Mouse (Mus musculus): Measurements from ENCODE around the gene Slc35f3. TPM values are rescaled to one million over a fixed set of nuclear protein-coding genes. Genes with fewer than 3 reads are reported as not detected.

The Slc35f3 gene
- polyA plus RNA-seq, 1 experiment from 2014 or later, result not detected

DNA sequence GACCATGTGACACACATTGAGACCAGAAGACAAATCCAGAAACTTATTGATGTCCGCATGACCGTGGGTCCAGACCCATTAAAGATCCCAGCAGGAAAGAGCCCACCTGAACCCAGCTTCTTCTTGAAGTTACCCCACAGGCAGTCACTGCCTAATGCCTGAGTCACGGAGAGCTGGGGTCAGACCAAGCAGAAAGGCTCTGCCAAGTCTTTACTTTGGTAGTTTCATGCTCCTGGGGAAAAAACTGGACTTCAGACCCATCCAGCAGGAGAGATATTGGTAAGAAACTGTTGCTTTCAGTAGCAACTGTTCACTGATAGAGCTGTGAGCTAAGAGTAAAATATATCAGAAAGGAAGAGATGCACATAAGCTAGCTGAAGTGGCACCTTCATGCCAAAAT, 73.5 kb downstream of the Slc35f3 start:
- Histone ChIP-seq H3K4me3 (ENCODE audit: low read depth, low read length) (no peak overlapping the region), H3K27me3 (ENCODE audit: control insufficient read depth, insufficient read depth, low read length) (0 out of 2 replicates have a peak, but pooled peaks cover 2% of the 10 kb centered on the region), H3K27ac (ENCODE audit: low read depth, low read length) (no peak overlapping the region), H3K9ac (ENCODE audit: low read depth, low read length) (no peak overlapping the region), H3K36me3 (ENCODE audit: control insufficient read depth, insufficient read depth, low read length) (no peaks in the 10 kb centered on the region), H3K4me1 (ENCODE audit: control insufficient read depth, insufficient read depth, low read length) (no peaks in the 10 kb centered on the region), H3K4me2 (no peak overlapping the region), H3K9me3 (replicated peaks; ENCODE audit: control insufficient read depth, low read length) (no peaks in the 10 kb centered on the region)
- WGBS (ENCODE audit: insufficient replicate concordance), result 75% methylated on average over 3 of the region's 3 CpGs
- no peak for ATAC-seq (replicated peaks; ENCODE audit: insufficient number of reproducible peaks, low FRiP score, low TSS enrichment)

DNA sequence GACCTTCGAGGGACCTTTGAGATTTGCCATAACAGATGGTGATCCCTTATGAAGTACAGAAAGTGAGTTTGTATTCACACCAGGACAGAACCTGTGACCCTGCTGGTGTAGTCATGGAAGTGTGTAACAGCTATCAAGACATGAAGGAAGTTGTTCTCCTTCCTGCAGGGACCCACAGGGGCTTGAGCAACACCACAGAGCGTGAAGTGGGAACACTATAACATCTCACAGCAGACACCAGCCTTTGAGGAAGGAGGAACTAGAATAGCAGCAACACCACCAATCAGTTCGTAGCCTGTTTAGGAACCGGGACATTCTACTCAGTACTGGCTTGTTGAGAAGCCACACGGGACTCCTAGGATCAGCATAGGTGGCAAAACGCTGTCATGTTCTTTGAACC, 81.2 kb downstream of the Slc35f3 start:
- Histone ChIP-seq H3K9ac (ENCODE audit: low read depth, low read length) (no peak overlapping the region), H3K9me3 (replicated peaks; ENCODE audit: control insufficient read depth, low read length) (no peaks in the 10 kb centered on the region), H3K4me3 (ENCODE audit: low read depth, low read length) (no peak overlapping the region), H3K27me3 (ENCODE audit: control insufficient read depth, insufficient read depth, low read length) (0 out of 2 replicates have a peak, but pooled peaks cover 2% of the 10 kb centered on the region), H3K4me2 (no peak overlapping the region), H3K36me3 (ENCODE audit: control insufficient read depth, insufficient read depth, low read length) (no peaks in the 10 kb centered on the region), H3K4me1 (ENCODE audit: control insufficient read depth, insufficient read depth, low read length) (no peaks in the 10 kb centered on the region), H3K27ac (ENCODE audit: low read depth, low read length) (no peak overlapping the region)
- ATAC-seq (replicated peaks; ENCODE audit: insufficient number of reproducible peaks, low FRiP score, low TSS enrichment), result no peak
- 84% methylated on average over 6 of the region's 6 CpGs for WGBS (ENCODE audit: insufficient replicate concordance)

DNA sequence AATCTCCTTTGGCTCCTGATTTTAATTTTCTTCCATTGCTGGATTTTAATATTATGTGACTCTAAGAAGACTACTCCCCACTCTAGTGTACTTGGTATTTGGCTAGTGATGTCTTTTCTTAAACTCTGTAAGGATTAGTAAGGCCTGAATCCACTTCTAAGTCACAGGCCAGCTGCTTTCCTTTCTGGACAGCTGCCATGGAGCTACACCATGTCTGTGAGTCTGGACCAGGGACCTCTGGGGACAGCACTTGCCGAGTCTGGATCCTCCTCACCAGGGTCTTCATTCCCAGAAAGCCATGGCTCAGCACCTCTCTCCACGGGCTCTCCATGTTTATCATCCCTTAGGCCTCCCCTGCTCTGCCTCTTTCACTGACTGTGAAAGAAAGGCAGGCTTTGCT, 81.8 kb downstream of the Slc35f3 start:
- Histone ChIP-seq H3K4me3 (ENCODE audit: low read depth, low read length) (no peak overlapping the region), H3K9ac (ENCODE audit: low read depth, low read length) (no peak overlapping the region), H3K27ac (ENCODE audit: low read depth, low read length) (no peak overlapping the region), H3K4me1 (ENCODE audit: control insufficient read depth, insufficient read depth, low read length) (no peaks in the 10 kb centered on the region), H3K27me3 (ENCODE audit: control insufficient read depth, insufficient read depth, low read length) (0 out of 2 replicates have a peak, but pooled peaks cover 2% of the 10 kb centered on the region), H3K9me3 (replicated peaks; ENCODE audit: control insufficient read depth, low read length) (no peaks in the 10 kb centered on the region), H3K4me2 (no peak overlapping the region), H3K36me3 (ENCODE audit: control insufficient read depth, insufficient read depth, low read length) (no peaks in the 10 kb centered on the region)
- no peak for ATAC-seq (replicated peaks; ENCODE audit: insufficient number of reproducible peaks, low FRiP score, low TSS enrichment)
- 47% methylated on average over 2 of the region's 2 CpGs for WGBS (ENCODE audit: insufficient replicate concordance)

DNA sequence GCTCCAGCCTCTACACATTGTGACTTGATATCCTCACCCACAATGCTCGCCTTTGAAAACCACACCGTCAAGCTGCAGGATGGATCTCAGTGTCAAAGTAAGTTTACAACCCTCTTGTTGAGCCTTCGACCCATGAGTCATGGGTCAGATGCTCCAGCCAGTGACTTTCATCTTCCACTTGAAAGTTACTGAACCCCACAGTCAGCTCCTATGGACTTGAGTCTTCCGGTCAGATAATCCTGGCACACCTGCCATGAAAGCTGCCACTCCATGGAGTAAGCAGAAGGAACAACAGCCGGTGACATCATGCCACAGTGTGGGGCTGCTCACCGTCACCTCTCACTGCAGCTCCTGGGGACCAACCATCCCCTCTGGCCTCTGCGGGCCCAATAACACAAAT, 82.9 kb downstream of the Slc35f3 start:
- no peaks in the 10 kb centered on the region for H3K9me3 ChIP-seq (replicated peaks; ENCODE audit: control insufficient read depth, low read length)
- 82% methylated on average over 7 of the region's 7 CpGs for WGBS (ENCODE audit: insufficient replicate concordance)
- no peaks in the 10 kb centered on the region for H3K4me1 ChIP-seq (ENCODE audit: control insufficient read depth, insufficient read depth, low read length)
- no peak overlapping the region for H3K4me3 ChIP-seq (ENCODE audit: low read depth, low read length)
- no peak overlapping the region for H3K9ac ChIP-seq (ENCODE audit: low read depth, low read length)
- H3K27ac ChIP-seq (ENCODE audit: low read depth, low read length), result no peak overlapping the region
- no peak overlapping the region for H3K4me2 ChIP-seq
- no peaks in the 10 kb centered on the region for H3K36me3 ChIP-seq (ENCODE audit: control insufficient read depth, insufficient read depth, low read length)
- no peak for ATAC-seq (replicated peaks; ENCODE audit: insufficient number of reproducible peaks, low FRiP score, low TSS enrichment)
- 0 out of 2 replicates have a peak, but pooled peaks cover 2% of the 10 kb centered on the region for H3K27me3 ChIP-seq (ENCODE audit: control insufficient read depth, insufficient read depth, low read length)

DNA sequence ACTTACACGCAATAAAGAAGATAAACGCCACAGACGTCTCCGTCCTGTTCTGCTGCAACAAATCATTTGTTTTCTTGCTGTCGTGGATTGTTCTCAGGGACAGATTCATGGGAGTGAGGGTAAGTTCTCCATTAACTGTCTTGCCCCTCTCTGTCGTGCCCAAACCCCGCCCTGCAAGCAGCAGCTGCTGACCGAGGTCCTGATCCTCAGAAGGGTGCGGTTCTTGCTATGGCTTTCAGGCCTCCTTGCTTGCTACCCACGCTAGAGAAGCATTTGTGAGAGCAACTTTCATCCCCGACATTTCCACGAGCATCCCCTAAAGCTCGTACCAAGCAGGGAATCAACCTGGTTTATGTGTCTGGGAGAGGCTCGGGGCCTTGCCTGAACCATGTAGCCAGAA, 83.9 kb downstream of the Slc35f3 start:
- Histone ChIP-seq H3K4me1 (ENCODE audit: control insufficient read depth, insufficient read depth, low read length) (no peaks in the 10 kb centered on the region), H3K9ac (ENCODE audit: low read depth, low read length) (no peak overlapping the region), H3K4me2 (no peak overlapping the region), H3K36me3 (ENCODE audit: control insufficient read depth, insufficient read depth, low read length) (no peaks in the 10 kb centered on the region), H3K4me3 (ENCODE audit: low read depth, low read length) (no peak overlapping the region), H3K9me3 (replicated peaks; ENCODE audit: control insufficient read depth, low read length) (no peaks in the 10 kb centered on the region), H3K27ac (ENCODE audit: low read depth, low read length) (no peak overlapping the region), H3K27me3 (ENCODE audit: control insufficient read depth, insufficient read depth, low read length) (no peaks in the 10 kb centered on the region)
- 34% methylated on average over 14 of the region's 14 CpGs for WGBS (ENCODE audit: insufficient replicate concordance)
- ATAC-seq (replicated peaks; ENCODE audit: insufficient number of reproducible peaks, low FRiP score, low TSS enrichment), result no peak

DNA sequence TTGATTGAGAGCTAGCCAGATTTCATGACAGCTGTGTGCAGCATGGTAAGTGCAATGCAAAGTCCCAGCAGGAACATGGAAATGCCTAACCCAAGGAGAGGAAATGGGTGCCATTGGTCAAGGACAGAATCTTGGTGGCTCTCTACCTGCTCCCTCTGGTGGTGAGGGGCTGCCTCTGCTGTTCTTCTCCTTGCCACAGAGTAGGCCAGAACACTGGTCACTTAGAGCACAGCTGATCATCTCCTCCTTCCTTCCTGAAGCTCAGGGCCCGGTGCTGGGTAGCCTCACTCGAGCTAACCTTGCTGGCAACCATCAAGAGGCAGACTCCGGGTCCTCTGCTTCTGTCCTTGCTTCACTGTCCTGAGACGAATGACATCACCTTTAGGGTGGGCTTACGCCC, 84.4 kb downstream of the Slc35f3 start:
- H3K9ac ChIP-seq (ENCODE audit: low read depth, low read length), result no peak overlapping the region

DNA sequence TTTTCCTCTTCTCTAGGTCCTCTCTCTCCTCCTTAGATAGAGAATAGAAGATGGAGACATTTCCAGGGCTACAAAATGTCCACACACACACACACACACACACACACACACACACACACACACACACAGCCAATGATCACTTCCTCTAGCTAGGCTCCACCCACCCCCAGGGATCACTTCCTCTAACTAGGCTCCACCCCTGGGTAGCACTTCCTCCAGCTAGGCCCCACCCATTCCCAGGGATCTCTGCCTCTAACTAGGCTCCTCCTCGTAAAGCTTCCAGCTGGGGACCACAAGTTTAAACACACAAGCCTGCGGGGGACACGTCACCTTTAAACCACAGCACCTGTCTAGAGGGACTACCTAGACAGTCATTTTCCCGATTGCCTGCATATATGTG, 89.2 kb downstream of the Slc35f3 start:
- H3K27me3 ChIP-seq (ENCODE audit: control insufficient read depth, insufficient read depth, low read length), result no peaks in the 10 kb centered on the region
- H3K9ac ChIP-seq (ENCODE audit: low read depth, low read length), result no peak overlapping the region
- H3K36me3 ChIP-seq (ENCODE audit: control insufficient read depth, insufficient read depth, low read length), result no peaks in the 10 kb centered on the region
- H3K4me3 ChIP-seq (ENCODE audit: low read depth, low read length), result no peak overlapping the region
- H3K9me3 ChIP-seq (replicated peaks; ENCODE audit: control insufficient read depth, low read length), result no peaks in the 10 kb centered on the region
- no peak overlapping the region for H3K27ac ChIP-seq (ENCODE audit: low read depth, low read length)
- ATAC-seq (replicated peaks; ENCODE audit: insufficient number of reproducible peaks, low FRiP score, low TSS enrichment), result no peak
- WGBS (ENCODE audit: insufficient replicate concordance), result 78% methylated on average over 4 of the region's 4 CpGs
- no peaks in the 10 kb centered on the region for H3K4me1 ChIP-seq (ENCODE audit: control insufficient read depth, insufficient read depth, low read length)
- H3K4me2 ChIP-seq, result no peak overlapping the region

More for the DNA sequence above, 84.4 kb downstream of the Slc35f3 start:
- ATAC-seq (replicated peaks; ENCODE audit: insufficient number of reproducible peaks, low FRiP score, low TSS enrichment), result no peak
- WGBS (ENCODE audit: insufficient replicate concordance), result 50% methylated on average over 5 of the region's 5 CpGs
- Histone ChIP-seq H3K4me2 (no peak overlapping the region), H3K4me3 (ENCODE audit: low read depth, low read length) (no peak overlapping the region), H3K27me3 (ENCODE audit: control insufficient read depth, insufficient read depth, low read length) (no peaks in the 10 kb centered on the region), H3K9me3 (replicated peaks; ENCODE audit: control insufficient read depth, low read length) (no peaks in the 10 kb centered on the region), H3K4me1 (ENCODE audit: control insufficient read depth, insufficient read depth, low read length) (no peaks in the 10 kb centered on the region), H3K27ac (ENCODE audit: low read depth, low read length) (no peak overlapping the region), H3K36me3 (ENCODE audit: control insufficient read depth, insufficient read depth, low read length) (no peaks in the 10 kb centered on the region)

DNA sequence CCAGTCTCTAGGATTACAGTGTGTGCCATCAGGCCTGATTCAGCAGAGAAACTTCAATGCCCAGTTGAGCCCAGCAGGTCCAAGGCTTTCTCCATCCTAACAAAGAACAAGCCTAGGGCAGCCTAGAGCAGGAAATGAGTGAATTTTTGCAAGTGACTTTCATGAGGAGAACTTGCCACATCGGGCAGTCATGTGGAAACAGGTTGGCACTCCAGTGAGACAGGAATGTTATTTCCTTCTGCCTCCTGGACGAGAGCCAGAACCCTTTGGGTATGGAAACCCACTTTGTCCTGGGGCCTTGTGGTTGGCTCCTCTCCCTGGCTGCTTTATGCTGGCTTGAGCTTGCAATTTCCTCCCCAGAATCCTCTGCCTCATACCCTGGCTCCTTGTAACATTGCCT, 93.2 kb downstream of the Slc35f3 start:
- Histone ChIP-seq H3K27ac (ENCODE audit: low read depth, low read length) (no peak overlapping the region), H3K27me3 (ENCODE audit: control insufficient read depth, insufficient read depth, low read length) (no peaks in the 10 kb centered on the region), H3K9me3 (replicated peaks; ENCODE audit: control insufficient read depth, low read length) (no peaks in the 10 kb centered on the region), H3K4me1 (ENCODE audit: control insufficient read depth, insufficient read depth, low read length) (no peaks in the 10 kb centered on the region), H3K36me3 (ENCODE audit: control insufficient read depth, insufficient read depth, low read length) (no peaks in the 10 kb centered on the region), H3K4me3 (ENCODE audit: low read depth, low read length) (no peak overlapping the region), H3K4me2 (no peak overlapping the region), H3K9ac (ENCODE audit: low read depth, low read length) (no peak overlapping the region)
- no peak for ATAC-seq (replicated peaks; ENCODE audit: insufficient number of reproducible peaks, low FRiP score, low TSS enrichment)
- WGBS (ENCODE audit: insufficient replicate concordance), result 43% methylated on average over 2 of the region's 2 CpGs

DNA sequence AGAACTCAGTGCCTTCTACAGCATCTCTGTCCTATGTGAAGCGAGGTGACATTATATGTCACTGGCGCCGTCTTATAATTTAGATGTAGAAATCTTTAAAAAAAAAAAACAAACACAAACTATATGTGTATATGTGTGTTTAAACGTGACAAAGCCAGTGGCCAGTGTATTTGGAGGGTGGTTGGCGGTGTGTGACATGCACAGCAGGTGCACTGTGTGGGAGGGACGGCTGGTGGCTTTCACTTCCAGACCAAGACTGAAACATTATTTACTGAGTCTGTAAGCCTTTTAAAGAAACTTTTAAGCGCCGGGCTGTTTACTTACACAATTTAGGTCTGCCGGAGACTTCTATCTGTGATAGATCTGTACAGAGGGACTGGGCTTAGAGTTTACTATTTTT, 97.0 kb downstream of the Slc35f3 start:
- 79% methylated on average over 9 of the region's 9 CpGs for WGBS (ENCODE audit: insufficient replicate concordance)
- Histone ChIP-seq H3K36me3 (ENCODE audit: control insufficient read depth, insufficient read depth, low read length) (no peaks in the 10 kb centered on the region), H3K9ac (ENCODE audit: low read depth, low read length) (no peak overlapping the region), H3K27me3 (ENCODE audit: control insufficient read depth, insufficient read depth, low read length) (no peaks in the 10 kb centered on the region), H3K4me3 (ENCODE audit: low read depth, low read length) (no peak overlapping the region), H3K27ac (ENCODE audit: low read depth, low read length) (no peak overlapping the region), H3K4me2 (no peak overlapping the region), H3K9me3 (replicated peaks; ENCODE audit: control insufficient read depth, low read length) (no peaks in the 10 kb centered on the region), H3K4me1 (ENCODE audit: control insufficient read depth, insufficient read depth, low read length) (no peaks in the 10 kb centered on the region)
- ATAC-seq (replicated peaks; ENCODE audit: insufficient number of reproducible peaks, low FRiP score, low TSS enrichment), result no peak
